Mouse (Mus musculus): Measurements from ENCODE around the gene Ppil1. TPM values are rescaled to one million over a fixed set of nuclear protein-coding genes. Genes with fewer than 3 reads are reported as not detected.
A peak's percentile ranks its signal among the peaks of the same experiment; 100 is the strongest.

Ppil1 gene
- polyA plus RNA-seq, 1 experiment, result 5.0 TPM

GRCm38 (mm10) chr17:29293807-29294605 lies 30.0 kb upstream of the Ppil1 start:
- H3K4me1 ChIP-seq (ENCODE audit: control insufficient read depth), result no peaks in the 10 kb centered on the region; the same call in 1 of the 2 replicates
- H3K27me3 ChIP-seq (ENCODE audit: control insufficient read depth), result no peaks in the 10 kb centered on the region
- H3K9me3 ChIP-seq (ENCODE audit: control insufficient read depth, low read length), result no peaks in the 10 kb centered on the region
- H3K36me3 ChIP-seq (ENCODE audit: control insufficient read depth), result peaks cover 57% of the 10 kb centered on the region
- H3K4me3 ChIP-seq (replicated peaks), result no peak overlapping the region
- TF ChIP-seq GATA1 (IDR thresholded peaks at IDR 0.05; ENCODE audit: low read length), result no peak
- no peak for TF ChIP-seq TAL1 (IDR thresholded peaks at IDR 0.05; ENCODE audit: low read length)

- Histone ChIP-seq H3K4me1 (ENCODE audit: control insufficient read depth) (no peaks in the 10 kb centered on the region; the same call in 1 of the 2 replicates), H3K36me3 (ENCODE audit: control insufficient read depth) (peaks cover 52% of the 10 kb centered on the region), H3K4me3 (replicated peaks) (no peak overlapping the region), H3K9me3 (ENCODE audit: control insufficient read depth, low read length) (no peaks in the 10 kb centered on the region), H3K27me3 (ENCODE audit: control insufficient read depth) (no peaks in the 10 kb centered on the region)
- TF ChIP-seq GATA1 (IDR thresholded peaks at IDR 0.05; ENCODE audit: low read length), result no peak
- TF ChIP-seq TAL1 (IDR thresholded peaks at IDR 0.05; ENCODE audit: low read length), result no peak
Measured at GRCm38 (mm10) chr17:29292996-29293395, 29.0 kb upstream of the Ppil1 start.

- Histone ChIP-seq H3K27me3 (ENCODE audit: control insufficient read depth) (no peaks in the 10 kb centered on the region), H3K4me3 (replicated peaks) (no peak overlapping the region), H3K9me3 (ENCODE audit: control insufficient read depth, low read length) (no peaks in the 10 kb centered on the region), H3K36me3 (ENCODE audit: control insufficient read depth) (peaks cover 45% of the 10 kb centered on the region), H3K4me1 (ENCODE audit: control insufficient read depth) (no peaks in the 10 kb centered on the region; the same call in 1 of the 2 replicates)
- TF ChIP-seq TAL1 (IDR thresholded peaks at IDR 0.05; ENCODE audit: low read length) (no peak), GATA1 (IDR thresholded peaks at IDR 0.05; ENCODE audit: low read length) (no peak)
Measured at GRCm38 (mm10) chr17:29291793-29292192, 27.8 kb upstream of the Ppil1 start.

- no peak for TF ChIP-seq TAL1 (IDR thresholded peaks at IDR 0.05; ENCODE audit: low read length)
- H3K36me3 ChIP-seq (ENCODE audit: control insufficient read depth), result peaks cover 72% of the 10 kb centered on the region
- no peak overlapping the region for H3K4me3 ChIP-seq (replicated peaks)
- peaks cover 3% of the 10 kb centered on the region; the same call in 1 of the 2 replicates for H3K27me3 ChIP-seq (ENCODE audit: control insufficient read depth)
- no peaks in the 10 kb centered on the region; the same call in 1 of the 2 replicates for H3K4me1 ChIP-seq (ENCODE audit: control insufficient read depth)
- H3K9me3 ChIP-seq (ENCODE audit: control insufficient read depth, low read length), result peaks cover 16% of the 10 kb centered on the region
Measured at GRCm38 (mm10) chr17:29282216-29282952, 18.4 kb upstream of the Ppil1 start.

- TF ChIP-seq TAL1 (IDR thresholded peaks at IDR 0.05; ENCODE audit: low read length) (no peak), GATA1 (IDR thresholded peaks at IDR 0.05; ENCODE audit: low read length) (no peak)
- Histone ChIP-seq H3K4me3 (replicated peaks) (no peak overlapping the region), H3K27me3 (ENCODE audit: control insufficient read depth) (peaks cover 2% of the 10 kb centered on the region; the same call in 1 of the 2 replicates), H3K9me3 (ENCODE audit: control insufficient read depth, low read length) (peaks cover 14% of the 10 kb centered on the region), H3K4me1 (ENCODE audit: control insufficient read depth) (peaks cover 3% of the 10 kb centered on the region), H3K36me3 (ENCODE audit: control insufficient read depth) (peaks cover 78% of the 10 kb centered on the region)
Measured at GRCm38 (mm10) chr17:29281541-29281940, 17.6 kb upstream of the Ppil1 start.

GRCm38 (mm10) chr17:29280422-29280821 lies 16.4 kb upstream of the Ppil1 start:
- H3K4me1 ChIP-seq (ENCODE audit: control insufficient read depth), result peaks cover 3% of the 10 kb centered on the region
- no peak overlapping the region for H3K4me3 ChIP-seq (replicated peaks)
- peaks cover 3% of the 10 kb centered on the region for H3K9me3 ChIP-seq (ENCODE audit: control insufficient read depth, low read length)
- H3K36me3 ChIP-seq (ENCODE audit: control insufficient read depth), result peaks cover 67% of the 10 kb centered on the region
- TF ChIP-seq TAL1 (IDR thresholded peaks at IDR 0.05; ENCODE audit: low read length) (no peak), GATA1 (IDR thresholded peaks at IDR 0.05; ENCODE audit: low read length) (no peak)
- no peaks in the 10 kb centered on the region for H3K27me3 ChIP-seq (ENCODE audit: control insufficient read depth)

- H3K36me3 ChIP-seq (ENCODE audit: control insufficient read depth), result peaks cover 27% of the 10 kb centered on the region
- no peak overlapping the region for H3K4me3 ChIP-seq (replicated peaks)
- no peaks in the 10 kb centered on the region for H3K9me3 ChIP-seq (ENCODE audit: control insufficient read depth, low read length)
- TF ChIP-seq TAL1 (IDR thresholded peaks at IDR 0.05; ENCODE audit: low read length) (no peak), GATA1 (IDR thresholded peaks at IDR 0.05; ENCODE audit: low read length) (no peak)
- peaks cover 27% of the 10 kb centered on the region for H3K4me1 ChIP-seq (ENCODE audit: control insufficient read depth)
- no peaks in the 10 kb centered on the region for H3K27me3 ChIP-seq (ENCODE audit: control insufficient read depth)
Measured at GRCm38 (mm10) chr17:29273889-29274288, 9.9 kb upstream of the Ppil1 start.

GRCm38 (mm10) chr17:29273156-29273555 lies 9.2 kb upstream of the Ppil1 start:
- H3K36me3 ChIP-seq (ENCODE audit: control insufficient read depth), result peaks cover 20% of the 10 kb centered on the region
- H3K27me3 ChIP-seq (ENCODE audit: control insufficient read depth), result no peaks in the 10 kb centered on the region
- peaks cover 30% of the 10 kb centered on the region for H3K4me1 ChIP-seq (ENCODE audit: control insufficient read depth)
- no peak overlapping the region for H3K4me3 ChIP-seq (replicated peaks)
- TF ChIP-seq GATA1 (IDR thresholded peaks at IDR 0.05; ENCODE audit: low read length), result no peak
- no peak for TF ChIP-seq TAL1 (IDR thresholded peaks at IDR 0.05; ENCODE audit: low read length)
- no peaks in the 10 kb centered on the region for H3K9me3 ChIP-seq (ENCODE audit: control insufficient read depth, low read length)

GRCm38 (mm10) chr17:29270148-29270698 lies 6.2 kb upstream of the Ppil1 start:
- H3K9me3 ChIP-seq (ENCODE audit: control insufficient read depth, low read length), result no peaks in the 10 kb centered on the region
- peaks cover 7% of the 10 kb centered on the region for H3K36me3 ChIP-seq (ENCODE audit: control insufficient read depth)
- H3K4me1 ChIP-seq (ENCODE audit: control insufficient read depth), result peaks cover 40% of the 10 kb centered on the region
- H3K27me3 ChIP-seq (ENCODE audit: control insufficient read depth), result no peaks in the 10 kb centered on the region
- TF ChIP-seq TAL1 (IDR thresholded peaks at IDR 0.05; ENCODE audit: low read length) (no peak), GATA1 (IDR thresholded peaks at IDR 0.05; ENCODE audit: low read length) (no peak)
- peak overlapping the region; percentile 94 for H3K4me3 ChIP-seq (replicated peaks)
